Mouse (Mus musculus): Measurements from ENCODE around the gene Rnaset2a. TPM values are rescaled to one million over a fixed set of nuclear protein-coding genes. Genes with fewer than 3 reads are reported as not detected.
"Not testable (repeated sequence)": the region's sequence is repeated elsewhere in the genome, so short reads cannot be mapped to it uniquely, and the experiment has no call there.

The Rnaset2a gene
- 151 TPM for polyA plus RNA-seq (2012; fragmentation: generic; extraction: Trizol)

- peak; percentile 48 for TF ChIP-seq POLR2A (IDR thresholded peaks at IDR 0.05; ENCODE audit: insufficient read length, low read depth)
- TF ChIP-seq POLR2AphosphoS2 (IDR thresholded peaks at IDR 0.05; ENCODE audit: insufficient read length, low read depth), result peak; percentile 31
- TF ChIP-seq MYOG (IDR thresholded peaks at IDR 0.05; ENCODE audit: control insufficient read depth in 1 of 3, insufficient read depth in 1 of 3, insufficient read length in 2 of 3, low read depth in 2 of 3), result peak in 1 of 3 experiments; percentile 10
- Histone ChIP-seq H3K4me3 (peak within 1 kb of the TSS; percentile 70), H3K4me2 (ENCODE audit: low read depth) (peak within 1 kb of the TSS; percentile 85), H3K79me2 (ENCODE audit: control insufficient read depth, insufficient read depth) (peaks cover 11% of the 10 kb centered on the region), H3ac (ENCODE audit: control insufficient read depth, insufficient read length) (peak within 1 kb of the TSS; percentile 84)
- not testable (repeated sequence) for H3K27me3 ChIP-seq (ENCODE audit: control insufficient read depth, insufficient read depth, insufficient read length); H3K36me3 ChIP-seq (ENCODE audit: control insufficient read depth, insufficient read depth)
Observed at GRCm38 (mm10) chr17:8147439-8148316, at the start of gene Rnaset2a, which contains the start of gene Gm49673. Gene Rnaset2a, minus strand, starts transcription at chr17:8148097. Gene Gm49673, minus strand, starts transcription at chr17:8147788.

DNA sequence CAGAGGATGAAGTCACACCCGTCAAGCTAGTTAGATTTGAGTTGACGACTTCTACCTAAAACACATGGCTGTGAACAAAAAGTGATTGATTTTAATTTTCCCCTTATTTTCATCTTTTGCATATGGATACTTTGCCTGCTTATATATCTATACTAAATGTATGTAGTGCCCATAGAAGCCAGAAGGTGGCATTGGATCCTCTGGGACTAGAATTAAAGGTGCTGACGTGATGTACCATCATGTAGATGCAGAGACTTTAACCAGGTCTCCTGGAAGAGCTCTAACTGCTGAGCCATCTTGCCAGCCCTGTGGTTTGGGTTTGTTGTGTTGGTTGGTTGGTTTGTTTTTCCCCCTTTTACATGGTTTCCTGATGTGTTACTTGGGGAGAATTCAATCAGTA lies 49.8 kb upstream of the Rnaset2a start:
- H3ac ChIP-seq (ENCODE audit: control insufficient read depth, insufficient read length), result no peak overlapping the region
- TF ChIP-seq CEBPB (IDR thresholded peaks at IDR 0.05; ENCODE audit: insufficient read depth, poor library complexity, severe bottlenecking) (no peak), E2F4 (IDR thresholded peaks at IDR 0.05; ENCODE audit: insufficient read depth) (no peak), SRF (IDR thresholded peaks at IDR 0.05; ENCODE audit: control insufficient read depth, insufficient read length, low read depth) (no peak), POLR2A (IDR thresholded peaks at IDR 0.05; ENCODE audit: insufficient read length, low read depth) (no peak), TCF12 (IDR thresholded peaks at IDR 0.05; ENCODE audit: insufficient read depth, poor library complexity, severe bottlenecking) (no peak), TCF3 (IDR thresholded peaks at IDR 0.05; ENCODE audit: insufficient read length, low read depth) (no peak), REST (IDR thresholded peaks at IDR 0.05; ENCODE audit: insufficient read depth, insufficient read length) (no peak), MYOD1 (IDR thresholded peaks at IDR 0.05; ENCODE audit: control insufficient read depth in 1 of 3, insufficient read length in 2 of 3, low read depth in 2 of 3) (no peak), USF1 (IDR thresholded peaks at IDR 0.05; ENCODE audit: low read depth) (no peak), MYOG (IDR thresholded peaks at IDR 0.05; ENCODE audit: control insufficient read depth in 1 of 3, insufficient read depth in 1 of 3, insufficient read length in 2 of 3, low read depth in 2 of 3) (no peak), MAX (IDR thresholded peaks at IDR 0.05; ENCODE audit: low read depth) (no peak), POLR2AphosphoS2 (IDR thresholded peaks at IDR 0.05; ENCODE audit: insufficient read length, low read depth) (no peak)
- H3K27me3 ChIP-seq (ENCODE audit: control insufficient read depth, insufficient read depth, insufficient read length), result no peaks in the 10 kb centered on the region
- H3K4me3 ChIP-seq, result no peak overlapping the region
- H3K4me2 ChIP-seq (ENCODE audit: low read depth), result no peak overlapping the region
- peaks cover 31% of the 10 kb centered on the region for H3K36me3 ChIP-seq (ENCODE audit: control insufficient read depth, insufficient read depth)
- no peaks in the 10 kb centered on the region for H3K79me2 ChIP-seq (ENCODE audit: control insufficient read depth, insufficient read depth)

DNA sequence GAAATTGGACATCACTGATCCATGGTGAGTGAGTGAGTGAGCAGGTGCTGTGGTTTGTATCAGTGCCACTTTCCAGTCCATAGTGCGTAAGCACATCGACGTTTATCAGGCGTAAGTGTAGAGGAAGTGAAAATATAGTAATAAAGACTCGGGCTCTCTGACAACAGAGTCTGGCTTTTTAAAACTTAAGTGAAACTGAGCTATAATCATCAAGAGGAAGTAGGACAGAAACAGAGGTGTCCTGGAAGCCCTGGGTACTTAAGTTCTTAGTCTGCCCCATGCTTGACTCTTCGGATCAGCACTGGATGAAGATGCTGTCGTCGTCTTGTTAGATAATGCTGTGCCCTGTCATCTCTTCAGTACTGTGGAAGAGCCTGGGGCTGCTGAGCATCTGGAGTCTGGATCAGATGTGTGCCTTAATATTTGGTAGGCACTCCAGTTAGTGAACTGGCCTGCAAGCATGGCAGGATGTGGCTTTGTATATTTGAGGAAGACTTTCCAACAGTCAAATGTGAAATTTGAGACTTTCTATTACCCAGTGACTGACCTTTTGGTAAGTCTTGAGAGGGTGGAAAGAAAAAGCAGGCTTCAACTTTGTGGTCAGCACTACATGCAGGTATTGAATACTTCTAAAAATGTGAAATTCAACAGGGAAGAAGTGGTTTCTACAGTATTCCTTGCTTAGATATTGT lies 47.9 kb upstream of the Rnaset2a start:
- Histone ChIP-seq H3K79me2 (ENCODE audit: control insufficient read depth, insufficient read depth) (no peaks in the 10 kb centered on the region), H3K36me3 (ENCODE audit: control insufficient read depth, insufficient read depth) (peaks cover 46% of the 10 kb centered on the region)
- TF ChIP-seq REST (IDR thresholded peaks at IDR 0.05; ENCODE audit: insufficient read depth, insufficient read length), result no peak
- no peak for TF ChIP-seq USF1 (IDR thresholded peaks at IDR 0.05; ENCODE audit: low read depth)
- TF ChIP-seq POLR2AphosphoS2 (IDR thresholded peaks at IDR 0.05; ENCODE audit: insufficient read length, low read depth), result no peak
- no peak for TF ChIP-seq TCF12 (IDR thresholded peaks at IDR 0.05; ENCODE audit: insufficient read depth, poor library complexity, severe bottlenecking)
- no peak for TF ChIP-seq TCF3 (IDR thresholded peaks at IDR 0.05; ENCODE audit: insufficient read length, low read depth)
- no peak for TF ChIP-seq MYOD1 (IDR thresholded peaks at IDR 0.05; ENCODE audit: control insufficient read depth in 1 of 3, insufficient read length in 2 of 3, low read depth in 2 of 3)
- no peak for TF ChIP-seq MYOG (IDR thresholded peaks at IDR 0.05; ENCODE audit: control insufficient read depth in 1 of 3, insufficient read depth in 1 of 3, insufficient read length in 2 of 3, low read depth in 2 of 3)
- TF ChIP-seq SRF (IDR thresholded peaks at IDR 0.05; ENCODE audit: control insufficient read depth, insufficient read length, low read depth), result no peak
- TF ChIP-seq POLR2A (IDR thresholded peaks at IDR 0.05; ENCODE audit: insufficient read length, low read depth), result no peak
- no peak for TF ChIP-seq E2F4 (IDR thresholded peaks at IDR 0.05; ENCODE audit: insufficient read depth)
- no peak for TF ChIP-seq MAX (IDR thresholded peaks at IDR 0.05; ENCODE audit: low read depth)
- TF ChIP-seq CEBPB (IDR thresholded peaks at IDR 0.05; ENCODE audit: insufficient read depth, poor library complexity, severe bottlenecking), result no peak

GRCm38 (mm10) chr17:8193678-8194077 lies 45.8 kb upstream of the Rnaset2a start:
- Histone ChIP-seq H3K36me3 (ENCODE audit: control insufficient read depth, insufficient read depth) (peaks cover 59% of the 10 kb centered on the region), H3K27me3 (ENCODE audit: control insufficient read depth, insufficient read depth, insufficient read length) (no peaks in the 10 kb centered on the region)

More for the DNA sequence above, 47.9 kb upstream of the Rnaset2a start:
- H3ac ChIP-seq (ENCODE audit: control insufficient read depth, insufficient read length), result no peak overlapping the region
- no peak overlapping the region for H3K4me2 ChIP-seq (ENCODE audit: low read depth)
- H3K4me3 ChIP-seq, result no peak overlapping the region
- no peaks in the 10 kb centered on the region for H3K27me3 ChIP-seq (ENCODE audit: control insufficient read depth, insufficient read depth, insufficient read length)

DNA sequence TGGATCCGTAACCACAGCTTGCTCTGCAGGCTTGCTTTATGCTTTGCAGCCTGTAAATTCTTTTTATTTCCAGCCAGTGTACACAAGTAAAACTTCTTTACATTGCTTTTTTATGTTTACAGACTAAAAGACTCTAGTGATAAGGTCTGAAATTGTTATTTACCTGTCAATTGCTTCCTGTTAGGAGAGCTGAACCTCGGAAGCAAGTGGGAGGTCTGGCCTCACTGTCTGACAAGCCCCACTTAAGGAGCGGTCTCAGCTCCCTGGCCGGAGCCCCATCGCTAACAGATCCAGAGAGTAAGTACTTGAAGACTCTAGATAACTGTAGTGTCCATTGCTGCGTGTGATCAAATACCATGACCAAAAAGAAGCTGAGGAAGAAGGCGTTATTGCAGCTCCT lies 36.3 kb upstream of the Rnaset2a start:
- H3K27me3 ChIP-seq (ENCODE audit: control insufficient read depth, insufficient read depth, insufficient read length), result no peaks in the 10 kb centered on the region
- no peaks in the 10 kb centered on the region for H3K79me2 ChIP-seq (ENCODE audit: control insufficient read depth, insufficient read depth)
- no peak for TF ChIP-seq E2F4 (IDR thresholded peaks at IDR 0.05; ENCODE audit: insufficient read depth)
- TF ChIP-seq POLR2AphosphoS2 (IDR thresholded peaks at IDR 0.05; ENCODE audit: insufficient read length, low read depth), result no peak
- H3K36me3 ChIP-seq (ENCODE audit: control insufficient read depth, insufficient read depth), result peaks cover 68% of the 10 kb centered on the region
- no peak overlapping the region for H3K4me3 ChIP-seq
- no peak overlapping the region for H3K4me2 ChIP-seq (ENCODE audit: low read depth)
- H3ac ChIP-seq (ENCODE audit: control insufficient read depth, insufficient read length), result no peak overlapping the region

More at GRCm38 (mm10) chr17:8193678-8194077, 45.8 kb upstream of the Rnaset2a start:
- Histone ChIP-seq H3ac (ENCODE audit: control insufficient read depth, insufficient read length) (no peak overlapping the region), H3K4me2 (ENCODE audit: low read depth) (no peak overlapping the region), H3K4me3 (no peak overlapping the region), H3K79me2 (ENCODE audit: control insufficient read depth, insufficient read depth) (no peaks in the 10 kb centered on the region)
- no peak for TF ChIP-seq POLR2AphosphoS2 (IDR thresholded peaks at IDR 0.05; ENCODE audit: insufficient read length, low read depth)

Measured in myocyte (in vitro differentiated cells).